Mouse (Mus musculus) 416B (cell line): Measurements from ENCODE around the gene Bdkrb1.

Source experiments
- DNase-seq: peaks from one replicate; pipeline ENCODE4 v3.0.0; 2011; ENCODE audit warnings: low read depth

The Bdkrb1 gene

GRCm38 (mm10) chr12:105602581-105603210, at the start of gene Bdkrb1:
Gene Bdkrb1 (plus strand): TSS chr12:105603085.
- no peak for DNase-seq

GRCm38 (mm10) chr12:105554151-105554772, 48.6 kb upstream of the Bdkrb1 start:
- no peak for DNase-seq

GRCm38 (mm10) chr12:105555172-105555571, 47.7 kb upstream of the Bdkrb1 start:
- no peak for DNase-seq

GRCm38 (mm10) chr12:105557250-105557925, 45.5 kb upstream of the Bdkrb1 start:
- DNase-seq, result no peak

- no peak for DNase-seq
These were observed 41.8 kb upstream of the Bdkrb1 start for GRCm38 (mm10) chr12:105561007-105561534.

- no peak for DNase-seq
These were observed 40.6 kb upstream of the Bdkrb1 start for GRCm38 (mm10) chr12:105562056-105562820.

- no peak for DNase-seq
These were observed 39.8 kb upstream of the Bdkrb1 start, which contains the start of gene Bdkrb2 for GRCm38 (mm10) chr12:105562936-105563680. Gene Bdkrb2 (plus strand): TSS chr12:105563226.

- no peak for DNase-seq
These were observed 39.1 kb upstream of the Bdkrb1 start for GRCm38 (mm10) chr12:105563726-105564275.

- no peak for DNase-seq
These were observed 37.7 kb upstream of the Bdkrb1 start for GRCm38 (mm10) chr12:105565221-105565620.

- no peak for DNase-seq
These were observed 31.0 kb upstream of the Bdkrb1 start for GRCm38 (mm10) chr12:105571867-105572266.

- no peak for DNase-seq
These were observed 30.3 kb upstream of the Bdkrb1 start for GRCm38 (mm10) chr12:105572622-105573021.

GRCm38 (mm10) chr12:105574356-105574755, 28.5 kb upstream of the Bdkrb1 start:
- DNase-seq, result no peak

- DNase-seq, result no peak
These were observed 22.4 kb upstream of the Bdkrb1 start for GRCm38 (mm10) chr12:105580490-105580889.

GRCm38 (mm10) chr12:105582486-105582885, 20.4 kb upstream of the Bdkrb1 start:
- DNase-seq, result no peak

- DNase-seq, result no peak
These were observed 19.4 kb upstream of the Bdkrb1 start for GRCm38 (mm10) chr12:105583484-105583883.

- peak; percentile 1 for DNase-seq
These were observed 18.0 kb upstream of the Bdkrb1 start for GRCm38 (mm10) chr12:105584851-105585250.

GRCm38 (mm10) chr12:105587526-105587925, 15.4 kb upstream of the Bdkrb1 start:
- no peak for DNase-seq

- no peak for DNase-seq
These were observed 12.1 kb upstream of the Bdkrb1 start for GRCm38 (mm10) chr12:105590786-105591185.

GRCm38 (mm10) chr12:105592361-105592761, 10.5 kb upstream of the Bdkrb1 start:
- DNase-seq, result no peak

GRCm38 (mm10) chr12:105593471-105593870, 9.4 kb upstream of the Bdkrb1 start:
- DNase-seq, result no peak

GRCm38 (mm10) chr12:105597135-105597534, 5.8 kb upstream of the Bdkrb1 start:
- no peak for DNase-seq
